Mouse (Mus musculus) C2C12 (cell line): ENCODE results near the gene Snu13.

Experiments
- CTCF ChIP-seq: IDR thresholded peaks from one replicate; pipeline ENCODE4 v1.5.1; 2011; ENCODE audit not compliant: control insufficient read depth, insufficient read depth, insufficient read length
- MAX ChIP-seq: IDR thresholded peaks from one replicate; pipeline ENCODE4 v1.6.1; 2011; ENCODE audit warnings: mild to moderate bottlenecking, control low read depth
- MYOG ChIP-seq: IDR thresholded peaks from one replicate; pipeline ENCODE4 v1.6.1; 2011; ENCODE audit not compliant: control insufficient read depth, insufficient read length; ENCODE audit errors: extremely low read depth
- USF1 ChIP-seq: IDR thresholded peaks from one replicate; pipeline ENCODE4 v1.6.1; 2011; ENCODE audit warnings: low read depth, mild to moderate bottlenecking, control low read depth, moderate library complexity

DNA sequence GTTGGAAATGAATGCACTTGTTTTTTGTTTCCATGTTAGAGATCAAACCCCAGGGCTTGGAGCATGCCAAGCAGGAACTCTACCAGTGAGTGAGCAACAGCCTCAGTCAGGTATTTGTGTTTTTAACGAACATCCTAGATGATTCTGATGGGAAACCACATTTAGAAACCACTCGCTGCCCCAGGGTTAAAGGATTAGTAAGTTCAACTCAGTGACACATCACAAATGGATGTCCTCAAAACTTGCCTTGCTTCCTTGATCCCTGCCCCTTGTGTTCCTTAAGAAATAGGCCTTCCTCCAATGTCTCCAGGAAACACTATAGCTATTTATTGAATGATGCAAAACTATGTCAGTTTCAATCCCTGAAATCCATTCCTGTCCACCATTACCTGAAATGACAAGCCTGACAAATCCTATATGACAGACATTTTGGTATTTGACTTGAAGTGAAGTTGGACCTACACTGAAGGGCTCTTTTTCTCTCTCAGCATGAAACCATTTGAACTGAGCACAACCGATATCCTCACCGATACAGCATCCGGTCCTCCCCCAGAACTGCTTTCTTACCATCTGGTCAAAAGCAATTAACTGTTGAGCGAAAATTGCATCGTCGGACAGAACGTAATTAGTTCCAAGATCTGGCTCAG is 32.5 kb downstream of the Snu13 start:
- TF ChIP-seq CTCF = no peak
- TF ChIP-seq USF1 = no peak
- no peak for TF ChIP-seq MYOG
- no peak for TF ChIP-seq MAX
